Mouse (Mus musculus) lung, embryonic 14.5 days (tissue): ENCODE results near the gene Prps1. TPM values are rescaled to one million over a fixed set of nuclear protein-coding genes. Genes with fewer than 3 reads are reported as not detected.

Experiments
- ATAC-seq: fragments of 200-750 bp; cut with Nextera tagmentation; 2 replicates; pipeline ENCODE4 v1.8.0; 2017; ENCODE audit warnings: mild to moderate bottlenecking, moderate TSS enrichment, moderate library complexity; ENCODE audit not compliant: insufficient read depth
- DNase-seq: peaks from one replicate; pipeline ENCODE4 v3.0.0-alpha.2; 2015
- H3K27ac ChIP-seq: fragments of 300-500 bp; sonication (generic); 2 replicates; pipeline ENCODE4 v1.5.1; 2014; ENCODE audit warnings: low read depth, mild to moderate bottlenecking, moderate library complexity
- H3K27me3 ChIP-seq: fragments of 300-500 bp; sonication (generic); 2 replicates; pipeline ENCODE4 v1.6.1; 2014; ENCODE audit warnings: low read length, control low read depth; ENCODE audit not compliant: insufficient read depth
- H3K36me3 ChIP-seq: fragments of 300-500 bp; sonication (generic); 2 replicates; pipeline ENCODE4 v1.6.1; 2014; ENCODE audit warnings: control low read depth; ENCODE audit not compliant: insufficient read depth
- H3K4me1 ChIP-seq: fragments of 300-500 bp; sonication (generic); 2 replicates; pipeline ENCODE4 v1.6.1; 2014; ENCODE audit warnings: antibody characterized with exemption, control low read depth; ENCODE audit not compliant: insufficient read depth
- H3K4me2 ChIP-seq: fragments of 300-500 bp; sonication (generic); 2 replicates; pipeline ENCODE4 v1.6.1; 2014; ENCODE audit warnings: mild to moderate bottlenecking
- H3K4me3 ChIP-seq: fragments of 300-500 bp; sonication (generic); 2 replicates; pipeline ENCODE4 v1.5.1; 2014; ENCODE audit warnings: low read depth, low read length
- H3K9ac ChIP-seq: fragments of 300-500 bp; sonication (generic); 2 replicates; pipeline ENCODE4 v1.6.1; 2014
- H3K9me3 ChIP-seq: fragments of 300-500 bp; sonication (generic); 2 replicates; pipeline ENCODE4 v1.6.1; 2016; ENCODE audit warnings: low read depth, low read length, control low read depth
- CTCF ChIP-seq: IDR thresholded peaks from 2 replicates; pipeline ENCODE4 v1.5.1; 2016; ENCODE audit warnings: antibody characterized with exemption, low read depth
- WGBS: fragments of 180-500 bp; shearing (Covaris S2); extraction: QIAGEN DNeasy Blood & Tissue Kit; methylation state at CpG from one replicate; pipeline ENCODE4 v1.1.7; 2014; 5-methylcytosine and 5-hydroxymethylcytosine counted together
- polyA plus RNA-seq: library from polyadenylated mRNA; unstranded; fragments of >200 nt; fragmentation: Nextera tagmentation; extraction: Ambion mirVana; gene quantifications from 2 replicates; pipeline ENCODE4 v1.2.1, GENCODE M21; 2014

Prps1 gene
- polyA plus RNA-seq, 1 experiment from 2014 or later: 48.7 TPM

- DNase-seq: no peak
Measured at GRCm38 (mm10) chrX:140509817-140510216, 53.4 kb downstream of the Prps1 start.

GRCm38 (mm10) chrX:140510696-140511429 is 54.5 kb downstream of the Prps1 start:
- H3K9ac ChIP-seq: peak overlapping the region; percentile 47
- peak; percentile 88 for ATAC-seq
- DNase-seq: peak; percentile 56
- peak overlapping the region; percentile 40 for H3K4me2 ChIP-seq
- WGBS: 29% methylated on average over 24 of the region's 24 CpGs
- 0 out of 2 replicates have a peak overlapping the region, but pooled peaks have one; percentile 11 for H3K4me3 ChIP-seq
- peak overlapping the region; percentile 10; the same call in 1 of the 2 replicates for H3K27ac ChIP-seq
- no peaks in the 10 kb centered on the region for H3K27me3 ChIP-seq
- TF ChIP-seq CTCF: no peak
- no peaks in the 10 kb centered on the region for H3K4me1 ChIP-seq
- no peaks in the 10 kb centered on the region for H3K9me3 ChIP-seq
- no peaks in the 10 kb centered on the region for H3K36me3 ChIP-seq

More at GRCm38 (mm10) chrX:140509817-140510216, 53.4 kb downstream of the Prps1 start:
- H3K27ac ChIP-seq: no peak overlapping the region
- H3K9me3 ChIP-seq: no peaks in the 10 kb centered on the region
- 72% methylated on average over 6 of the region's 6 CpGs for WGBS
- H3K9ac ChIP-seq: no peak overlapping the region
- TF ChIP-seq CTCF: no peak
- H3K4me2 ChIP-seq: no peak overlapping the region
- H3K4me1 ChIP-seq: no peaks in the 10 kb centered on the region
- no peak for ATAC-seq
- H3K4me3 ChIP-seq: no peak overlapping the region
- no peaks in the 10 kb centered on the region for H3K27me3 ChIP-seq
- H3K36me3 ChIP-seq: no peaks in the 10 kb centered on the region

- H3K4me1 ChIP-seq: no peaks in the 10 kb centered on the region
- no peaks in the 10 kb centered on the region for H3K9me3 ChIP-seq
- H3K27ac ChIP-seq: no peak overlapping the region
- WGBS: 42% methylated on average over 7 of the region's 7 CpGs
- ATAC-seq (no peak), DNase-seq (no peak)
- H3K27me3 ChIP-seq: no peaks in the 10 kb centered on the region
- no peak overlapping the region for H3K9ac ChIP-seq
- H3K36me3 ChIP-seq: no peaks in the 10 kb centered on the region
- TF ChIP-seq CTCF: no peak
- H3K4me2 ChIP-seq: peak overlapping the region; percentile 40
- no peak overlapping the region for H3K4me3 ChIP-seq
Measured at GRCm38 (mm10) chrX:140511687-140512651, 55.6 kb downstream of the Prps1 start.

- 77% methylated on average over 2 of the region's 2 CpGs for WGBS
- Histone ChIP-seq H3K4me2 (no peak overlapping the region), H3K36me3 (no peaks in the 10 kb centered on the region), H3K27me3 (no peaks in the 10 kb centered on the region), H3K4me3 (no peak overlapping the region), H3K9ac (no peak overlapping the region), H3K27ac (no peak overlapping the region), H3K9me3 (no peaks in the 10 kb centered on the region), H3K4me1 (no peaks in the 10 kb centered on the region)
- no peak for TF ChIP-seq CTCF
- DNase-seq (no peak), ATAC-seq (no peak)
Measured at GRCm38 (mm10) chrX:140513379-140513778, 57.0 kb downstream of the Prps1 start.

GRCm38 (mm10) chrX:140518351-140518750 is 61.9 kb downstream of the Prps1 start:
- DNase-seq: no peak
- H3K4me2 ChIP-seq: no peak overlapping the region
- no peak overlapping the region for H3K4me3 ChIP-seq
- no peaks in the 10 kb centered on the region for H3K36me3 ChIP-seq
- TF ChIP-seq CTCF: no peak
- ATAC-seq: no peak
- no peak overlapping the region for H3K9ac ChIP-seq
- no peaks in the 10 kb centered on the region for H3K4me1 ChIP-seq
- no peaks in the 10 kb centered on the region for H3K9me3 ChIP-seq
- no peak overlapping the region for H3K27ac ChIP-seq
- H3K27me3 ChIP-seq: no peaks in the 10 kb centered on the region
- WGBS: 83% methylated on average over 8 of the region's 8 CpGs

GRCm38 (mm10) chrX:140520146-140521102 is 64.0 kb downstream of the Prps1 start:
- peak; percentile 91 for DNase-seq
- Histone ChIP-seq H3K9me3 (no peaks in the 10 kb centered on the region), H3K36me3 (no peaks in the 10 kb centered on the region), H3K4me2 (peak overlapping the region; percentile 57), H3K4me3 (0 out of 2 replicates have a peak overlapping the region, but pooled peaks have one; percentile 2), H3K9ac (no peak overlapping the region), H3K27ac (peak overlapping the region; percentile 64), H3K27me3 (no peaks in the 10 kb centered on the region), H3K4me1 (no peaks in the 10 kb centered on the region)
- TF ChIP-seq CTCF: no peak
- peak; percentile 99 for ATAC-seq
- 17% methylated on average over 25 of the region's 25 CpGs for WGBS
